Mouse (Mus musculus) limb, embryonic 13.5 days (tissue): ENCODE data around the gene Specc1. TPM values are rescaled to one million over a fixed set of nuclear protein-coding genes. Genes with fewer than 3 reads are reported as not detected.

Experiments
- ATAC-seq: fragments of 200-750 bp; cut with Nextera tagmentation; 2 replicates; pipeline ENCODE4 v1.8.0; 2017; ENCODE audit warnings: low read depth, moderate number of reproducible peaks, moderate TSS enrichment; ENCODE audit not compliant: low FRiP score
- H3K27ac ChIP-seq: fragments of 300-500 bp; sonication (generic); 2 replicates; pipeline ENCODE4 v1.5.1; 2015; ENCODE audit warnings: inconsistent platforms, mild to moderate bottlenecking, moderate library complexity
- H3K27me3 ChIP-seq: fragments of 300-500 bp; sonication (generic); 2 replicates; pipeline ENCODE4 v1.6.1; 2015; ENCODE audit warnings: mild to moderate bottlenecking, inconsistent platforms
- H3K36me3 ChIP-seq: fragments of 300-500 bp; sonication (generic); 2 replicates; pipeline ENCODE4 v1.6.1; 2015; ENCODE audit warnings: inconsistent platforms, mild to moderate bottlenecking, moderate library complexity
- H3K4me1 ChIP-seq: fragments of 300-500 bp; sonication (generic); 2 replicates; pipeline ENCODE4 v1.6.1; 2015; ENCODE audit warnings: inconsistent platforms
- H3K4me2 ChIP-seq: fragments of 300-500 bp; sonication (generic); replicated peaks from 2 replicates; pipeline ENCODE4 v1.6.1; 2015; ENCODE audit warnings: inconsistent platforms, mild to moderate bottlenecking, moderate library complexity
- H3K4me3 ChIP-seq: fragments of 300-500 bp; sonication (generic); 2 replicates; pipeline ENCODE4 v1.5.1; 2015; ENCODE audit warnings: moderate library complexity, mild to moderate bottlenecking, inconsistent platforms
- H3K9ac ChIP-seq: fragments of 300-500 bp; sonication (generic); 2 replicates; pipeline ENCODE4 v1.6.1; 2015; ENCODE audit warnings: mild to moderate bottlenecking, inconsistent platforms
- H3K9me3 ChIP-seq: fragments of 300-500 bp; sonication (generic); 2 replicates; pipeline ENCODE4 v1.6.1; 2016; ENCODE audit warnings: inconsistent platforms
- WGBS: fragments of 180-500 bp; shearing (Covaris S2); methylation state at CpG from one replicate; pipeline ENCODE4 v1.1.7; 2015; 5-methylcytosine and 5-hydroxymethylcytosine counted together
- polyA plus RNA-seq: library from polyadenylated mRNA; unstranded; fragments of >200 nt; fragmentation: Nextera tagmentation; extraction: Ambion mirVana; gene quantifications from 2 replicates; pipeline ENCODE4 v1.2.1, GENCODE M21; 2015

Gene Specc1
- polyA plus RNA-seq, 1 experiment from 2014 or later, result 12.3 TPM

DNA sequence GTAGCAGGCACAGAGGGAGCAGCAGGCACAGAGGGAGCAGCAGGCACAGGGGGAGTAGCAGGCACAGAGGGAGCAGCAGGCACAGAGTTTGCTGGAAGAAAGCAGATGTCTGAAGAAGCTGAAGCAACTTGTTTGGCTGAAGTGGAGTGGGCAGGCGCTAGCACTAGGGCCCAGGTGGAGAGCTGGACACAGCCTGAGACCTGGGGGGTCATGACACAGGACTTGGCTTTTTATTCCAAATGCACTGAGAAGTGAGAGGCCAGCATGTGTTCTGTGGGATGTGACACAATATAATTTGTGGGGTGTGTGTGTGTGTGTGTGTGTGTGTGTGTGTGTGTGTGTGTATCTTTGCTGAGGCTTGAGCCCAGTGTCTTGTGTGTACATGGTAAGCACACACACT, 64.3 kb downstream of the Specc1 start:
- ATAC-seq, result no peak

DNA sequence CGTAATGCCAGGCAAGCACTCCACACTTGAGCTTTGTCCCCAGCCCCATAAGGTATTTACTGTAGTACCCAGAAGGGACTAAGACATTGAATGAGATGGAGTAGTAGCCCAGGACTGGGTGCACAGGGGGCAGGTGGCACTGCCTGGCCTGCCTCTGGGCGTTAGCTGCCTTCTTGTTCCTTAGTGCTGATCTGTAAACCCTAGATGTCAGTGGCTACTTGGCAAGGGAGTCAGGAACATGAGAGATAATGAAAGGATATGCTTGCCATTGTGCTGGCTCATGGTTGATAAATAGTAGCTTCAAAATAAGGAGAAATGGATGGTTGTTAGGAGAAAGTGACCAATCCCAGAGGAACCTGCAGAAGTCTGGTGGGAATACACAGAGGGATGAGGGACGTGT, 65.5 kb downstream of the Specc1 start:
- no peaks in the 10 kb centered on the region for H3K27me3 ChIP-seq
- H3K27ac ChIP-seq, result no peak overlapping the region
- no peaks in the 10 kb centered on the region for H3K9me3 ChIP-seq
- H3K4me3 ChIP-seq, result no peak overlapping the region
- 88% methylated on average over 3 of the region's 3 CpGs for WGBS
- no peak overlapping the region for H3K4me2 ChIP-seq
- no peaks in the 10 kb centered on the region for H3K36me3 ChIP-seq
- H3K4me1 ChIP-seq, result peaks cover 18% of the 10 kb centered on the region
- H3K9ac ChIP-seq, result no peak overlapping the region
- ATAC-seq, result no peak

More for the DNA sequence above, 64.3 kb downstream of the Specc1 start:
- Histone ChIP-seq H3K9me3 (no peaks in the 10 kb centered on the region), H3K36me3 (no peaks in the 10 kb centered on the region), H3K4me1 (peaks cover 18% of the 10 kb centered on the region), H3K27me3 (no peaks in the 10 kb centered on the region), H3K4me3 (no peak overlapping the region), H3K4me2 (no peak overlapping the region), H3K9ac (no peak overlapping the region), H3K27ac (no peak overlapping the region)
- 94% methylated on average over 1 of the region's 1 CpGs for WGBS

DNA sequence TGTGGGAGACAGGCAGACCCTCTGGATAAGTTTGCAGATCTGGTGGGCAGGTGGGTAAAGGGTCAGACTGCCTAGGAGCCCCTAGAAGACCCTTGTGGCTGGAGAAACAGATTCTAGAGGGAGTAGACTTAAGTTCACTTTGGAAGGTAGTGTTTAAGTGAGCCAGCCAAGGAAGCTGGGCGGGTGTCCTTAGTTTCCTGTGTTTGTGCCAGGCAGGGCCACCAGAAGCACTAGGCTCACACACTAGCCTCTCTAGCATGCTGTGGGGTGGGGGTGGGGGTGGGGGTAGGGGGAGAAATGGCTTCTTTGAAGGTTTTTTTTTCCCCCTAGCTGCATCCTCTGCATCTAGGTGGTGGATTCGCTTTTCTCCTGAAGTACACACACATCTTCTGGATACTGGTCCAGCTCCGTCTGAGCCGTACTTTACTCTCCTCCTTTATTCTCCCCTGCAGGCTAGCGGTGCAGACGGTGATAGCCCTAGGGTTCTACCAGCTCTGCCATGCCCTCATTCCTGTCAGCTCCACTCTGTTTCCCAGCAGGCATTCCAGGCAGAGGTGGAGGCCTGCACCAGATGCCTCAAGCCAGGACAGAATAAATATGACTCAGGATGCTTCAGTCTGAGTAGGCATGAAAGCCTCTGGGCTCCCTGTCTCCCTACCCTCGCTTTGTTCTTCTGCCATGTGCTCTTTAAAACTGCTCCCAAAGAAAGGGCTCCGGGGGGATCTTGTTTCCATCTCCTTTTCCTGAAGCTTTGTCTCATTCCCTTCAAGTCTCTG, 66.3 kb downstream of the Specc1 start:
- Histone ChIP-seq H3K4me1 (peaks cover 18% of the 10 kb centered on the region), H3K27ac (no peak overlapping the region; the same call in 1 of the 2 replicates), H3K4me3 (no peak overlapping the region), H3K36me3 (no peaks in the 10 kb centered on the region), H3K27me3 (no peaks in the 10 kb centered on the region), H3K9me3 (no peaks in the 10 kb centered on the region), H3K4me2 (no peak overlapping the region), H3K9ac (no peak overlapping the region)
- WGBS, result 71% methylated on average over 8 of the region's 8 CpGs
- no peak for ATAC-seq

DNA sequence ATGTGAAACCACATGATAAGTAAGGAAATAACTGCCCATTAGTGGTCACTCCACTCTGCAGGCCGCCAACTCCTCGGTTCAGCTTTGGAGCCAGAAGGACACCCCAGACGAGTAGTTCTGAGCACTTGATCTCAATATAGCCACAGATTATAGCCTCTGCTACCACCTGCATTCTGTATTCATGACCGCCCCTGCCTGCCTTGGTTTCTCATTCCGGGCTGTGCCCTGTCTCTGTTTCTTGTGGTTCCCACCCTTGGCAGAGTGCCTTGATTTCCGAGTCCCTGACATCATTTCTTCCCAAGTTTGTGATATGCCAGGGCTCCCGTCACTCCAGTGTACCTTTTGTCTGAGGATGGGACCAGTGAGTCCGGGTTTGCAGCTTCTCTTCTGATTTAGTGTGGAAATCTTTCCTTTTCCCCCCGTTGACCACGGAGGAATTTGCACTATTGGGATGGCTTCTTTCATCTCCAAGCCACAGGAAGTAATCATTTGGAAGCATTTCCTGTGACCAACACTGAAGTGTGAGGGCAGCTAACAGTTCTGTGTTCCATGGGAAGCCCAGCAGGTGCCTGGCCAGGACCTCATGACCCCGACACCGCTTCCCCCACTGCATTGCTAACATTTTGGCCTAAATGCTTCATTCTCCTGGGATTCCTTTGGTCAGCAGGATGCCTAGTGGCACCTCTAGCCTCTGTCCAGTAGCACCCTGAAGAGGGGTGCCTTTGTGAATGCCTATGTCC, 67.1 kb downstream of the Specc1 start:
- no peak overlapping the region for H3K4me2 ChIP-seq
- no peak overlapping the region; the same call in 1 of the 2 replicates for H3K27ac ChIP-seq

DNA sequence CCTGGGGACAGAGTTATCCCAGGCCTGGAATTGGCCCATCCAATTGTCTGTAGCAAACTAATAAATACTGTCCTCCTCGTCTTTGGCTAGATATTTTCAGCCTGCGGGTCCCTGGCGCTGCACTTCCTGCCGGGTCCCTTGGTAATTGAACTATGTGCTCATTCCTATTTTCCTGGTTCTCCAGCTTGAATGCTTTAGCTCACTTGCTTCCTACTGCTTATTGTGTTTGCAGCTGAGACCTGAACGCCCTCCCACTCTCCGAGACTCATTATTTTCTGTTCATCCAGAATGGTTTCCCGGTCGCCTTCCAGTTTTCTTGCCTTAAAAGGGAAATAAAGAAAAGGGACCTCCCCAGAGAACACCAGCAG, 67.7 kb downstream of the Specc1 start:
- no peak overlapping the region for H3K4me2 ChIP-seq
- ATAC-seq, result no peak
- H3K9ac ChIP-seq, result no peak overlapping the region
- 56% methylated on average over 8 of the region's 8 CpGs for WGBS
- no peaks in the 10 kb centered on the region for H3K27me3 ChIP-seq
- no peaks in the 10 kb centered on the region for H3K9me3 ChIP-seq
- H3K36me3 ChIP-seq, result no peaks in the 10 kb centered on the region
- H3K27ac ChIP-seq, result no peak overlapping the region; the same call in 1 of the 2 replicates
- no peak overlapping the region for H3K4me3 ChIP-seq
- H3K4me1 ChIP-seq, result peaks cover 15% of the 10 kb centered on the region

More for the DNA sequence above, 67.1 kb downstream of the Specc1 start:
- no peak for ATAC-seq
- Histone ChIP-seq H3K27me3 (no peaks in the 10 kb centered on the region), H3K36me3 (no peaks in the 10 kb centered on the region), H3K4me3 (no peak overlapping the region), H3K9ac (no peak overlapping the region), H3K9me3 (no peaks in the 10 kb centered on the region), H3K4me1 (peaks cover 15% of the 10 kb centered on the region)
- WGBS, result 77% methylated on average over 12 of the region's 12 CpGs

DNA sequence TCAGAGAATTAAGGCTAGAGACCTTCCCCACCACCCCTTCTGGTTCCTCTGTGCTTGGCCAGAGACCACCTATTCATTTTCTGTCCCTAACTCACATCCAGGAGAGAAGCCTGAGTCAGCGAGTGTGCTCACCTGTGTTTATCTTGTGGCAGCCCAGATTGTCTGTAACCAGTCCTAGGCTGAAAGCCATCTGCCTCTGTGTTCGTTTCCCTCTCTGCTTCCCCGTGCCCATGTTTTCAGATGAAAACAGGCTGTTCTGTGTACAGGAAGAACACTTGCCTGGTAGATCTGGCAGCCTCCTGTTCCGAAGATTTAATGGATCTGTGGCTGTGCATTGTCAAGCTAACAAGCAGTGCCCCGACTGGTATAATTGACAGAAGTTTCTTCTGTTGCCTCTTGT, 68.4 kb downstream of the Specc1 start:
- Histone ChIP-seq H3K9me3 (no peaks in the 10 kb centered on the region), H3K36me3 (no peaks in the 10 kb centered on the region), H3K27ac (no peak overlapping the region), H3K27me3 (no peaks in the 10 kb centered on the region), H3K4me1 (peaks cover 15% of the 10 kb centered on the region), H3K9ac (no peak overlapping the region), H3K4me3 (no peak overlapping the region), H3K4me2 (no peak overlapping the region)
- no peak for ATAC-seq
- 56% methylated on average over 5 of the region's 5 CpGs for WGBS

DNA sequence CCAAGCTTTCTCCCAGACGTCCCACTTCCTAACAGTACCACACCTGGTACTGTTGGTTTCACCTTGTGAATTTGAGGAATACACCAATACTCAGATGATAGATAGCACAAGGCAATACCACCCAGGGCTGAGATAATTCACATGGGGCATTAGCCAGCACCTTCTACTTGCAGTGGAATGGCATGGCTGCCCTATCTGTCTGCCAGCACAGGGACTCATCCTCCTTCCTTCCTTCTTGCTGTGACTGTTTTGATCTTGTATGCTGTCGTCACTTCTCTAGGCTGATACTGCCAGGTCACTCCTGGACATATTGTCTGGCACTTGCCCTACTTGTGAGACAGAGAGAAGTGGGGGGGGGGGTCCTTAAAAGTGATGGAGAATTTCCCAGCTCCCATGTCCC, 69.2 kb downstream of the Specc1 start:
- no peak overlapping the region for H3K4me2 ChIP-seq
- 95% methylated on average over 2 of the region's 2 CpGs for WGBS
- H3K4me1 ChIP-seq, result peaks cover 15% of the 10 kb centered on the region
- H3K27me3 ChIP-seq, result no peaks in the 10 kb centered on the region
- H3K36me3 ChIP-seq, result no peaks in the 10 kb centered on the region
- ATAC-seq, result no peak
- no peak overlapping the region for H3K9ac ChIP-seq
- no peaks in the 10 kb centered on the region for H3K9me3 ChIP-seq
- no peak overlapping the region for H3K27ac ChIP-seq
- H3K4me3 ChIP-seq, result no peak overlapping the region

DNA sequence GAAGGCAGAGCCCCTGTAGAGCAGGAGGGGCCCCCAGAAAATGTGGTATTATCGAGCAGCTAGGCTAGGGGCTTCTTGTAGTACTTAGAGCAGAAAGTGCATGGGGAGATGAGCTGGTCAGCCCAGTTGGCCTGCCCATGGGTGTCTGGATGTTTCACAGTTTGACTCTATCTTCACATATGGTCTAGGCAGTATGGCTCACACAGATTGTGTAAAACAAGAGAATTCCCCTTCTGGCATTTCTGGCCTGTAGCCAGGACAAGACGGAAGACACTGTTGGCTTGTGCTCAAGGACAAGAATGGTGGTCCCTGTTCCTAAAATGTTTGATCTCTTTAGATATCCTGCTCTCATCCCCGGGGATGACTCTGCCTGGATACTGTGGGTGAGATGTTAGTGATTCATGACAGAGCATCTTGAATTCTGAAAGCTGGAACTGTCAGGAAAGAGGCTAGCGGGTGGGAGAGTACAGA, 69.8 kb downstream of the Specc1 start:
- WGBS, result 75% methylated on average over 4 of the region's 4 CpGs

DNA sequence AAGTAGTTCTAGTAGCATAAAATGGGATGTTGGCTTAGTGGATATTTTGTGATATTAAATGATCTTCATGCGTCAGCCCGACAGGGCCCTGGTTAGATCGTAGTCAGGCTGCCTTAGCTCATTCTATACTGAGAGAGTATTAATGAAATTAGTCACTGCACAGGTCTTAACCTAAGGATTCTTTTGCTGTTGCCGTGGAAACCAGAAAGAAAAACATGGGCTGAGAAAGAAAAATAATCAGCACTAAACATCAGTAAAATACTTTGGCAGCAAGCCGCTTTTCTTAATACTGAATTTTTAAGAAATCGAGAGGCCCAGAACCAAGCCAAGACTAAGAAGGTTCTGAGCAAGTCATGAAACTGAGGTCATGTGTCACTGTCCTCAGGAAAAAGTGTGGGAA, 70.7 kb downstream of the Specc1 start:
- no peak overlapping the region for H3K9ac ChIP-seq
- H3K27me3 ChIP-seq, result no peaks in the 10 kb centered on the region
- H3K27ac ChIP-seq, result no peak overlapping the region
- H3K4me3 ChIP-seq, result no peak overlapping the region
- WGBS, result 77% methylated on average over 6 of the region's 6 CpGs
- H3K36me3 ChIP-seq, result no peaks in the 10 kb centered on the region
- no peak for ATAC-seq
- H3K4me2 ChIP-seq, result no peak overlapping the region
- peaks cover 15% of the 10 kb centered on the region for H3K4me1 ChIP-seq
- no peaks in the 10 kb centered on the region for H3K9me3 ChIP-seq

More for the DNA sequence above, 69.8 kb downstream of the Specc1 start:
- Histone ChIP-seq H3K9me3 (no peaks in the 10 kb centered on the region), H3K9ac (no peak overlapping the region), H3K4me1 (peaks cover 15% of the 10 kb centered on the region), H3K27ac (no peak overlapping the region), H3K4me2 (no peak overlapping the region), H3K4me3 (no peak overlapping the region), H3K36me3 (no peaks in the 10 kb centered on the region), H3K27me3 (no peaks in the 10 kb centered on the region)
- no peak for ATAC-seq

DNA sequence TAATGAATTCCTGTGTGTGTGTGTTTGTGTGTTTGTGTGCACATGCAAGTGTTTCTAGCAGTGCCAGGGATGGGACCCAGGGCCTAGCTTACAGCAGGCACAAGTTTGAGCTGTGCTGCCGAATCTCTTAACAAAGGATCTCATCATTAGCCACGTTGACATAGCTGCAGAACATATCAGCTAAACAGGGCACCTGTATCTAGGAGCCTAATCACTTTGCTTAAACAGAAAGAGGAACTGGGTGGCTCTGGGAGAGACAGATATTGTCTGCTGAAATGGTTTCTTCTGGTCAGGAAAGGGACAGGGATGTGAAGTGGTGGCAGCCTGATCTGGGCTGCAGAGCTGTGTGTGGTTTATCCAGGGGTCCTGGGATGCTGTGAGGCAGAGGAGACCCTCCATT, 71.1 kb downstream of the Specc1 start:
- no peak overlapping the region for H3K4me2 ChIP-seq
- no peak overlapping the region for H3K27ac ChIP-seq
- no peaks in the 10 kb centered on the region for H3K27me3 ChIP-seq
- H3K4me1 ChIP-seq, result peaks cover 15% of the 10 kb centered on the region
- 68% methylated on average over 2 of the region's 2 CpGs for WGBS
- no peak overlapping the region for H3K9ac ChIP-seq
- no peaks in the 10 kb centered on the region for H3K36me3 ChIP-seq
- ATAC-seq, result no peak
- no peaks in the 10 kb centered on the region for H3K9me3 ChIP-seq
- H3K4me3 ChIP-seq, result no peak overlapping the region

DNA sequence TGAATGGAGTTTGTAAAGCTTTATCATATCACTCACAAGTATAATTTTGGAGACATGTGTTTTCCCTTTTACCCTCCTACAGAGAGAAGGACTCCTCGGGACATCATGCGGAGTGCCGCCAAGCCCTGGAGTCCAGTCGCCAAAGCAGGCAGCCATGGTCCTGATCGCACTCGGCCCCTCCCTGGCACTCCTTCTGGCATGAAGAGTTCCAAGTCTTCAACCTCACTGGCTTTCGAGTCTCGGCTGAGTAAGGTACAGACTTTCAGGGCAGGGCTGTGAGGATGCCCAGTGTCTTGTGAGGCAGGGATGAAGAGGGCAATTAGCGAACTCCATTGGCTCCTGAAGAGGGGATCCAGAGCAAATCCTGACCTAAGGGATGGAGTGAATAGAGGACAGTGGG, 72.6 kb downstream of the Specc1 start:
- Histone ChIP-seq H3K27me3 (no peaks in the 10 kb centered on the region), H3K9ac (no peak overlapping the region), H3K27ac (no peak overlapping the region), H3K4me2 (no peak overlapping the region), H3K9me3 (no peaks in the 10 kb centered on the region), H3K36me3 (no peaks in the 10 kb centered on the region), H3K4me3 (no peak overlapping the region), H3K4me1 (peaks cover 3% of the 10 kb centered on the region)
- 89% methylated on average over 9 of the region's 9 CpGs for WGBS
- no peak for ATAC-seq

DNA sequence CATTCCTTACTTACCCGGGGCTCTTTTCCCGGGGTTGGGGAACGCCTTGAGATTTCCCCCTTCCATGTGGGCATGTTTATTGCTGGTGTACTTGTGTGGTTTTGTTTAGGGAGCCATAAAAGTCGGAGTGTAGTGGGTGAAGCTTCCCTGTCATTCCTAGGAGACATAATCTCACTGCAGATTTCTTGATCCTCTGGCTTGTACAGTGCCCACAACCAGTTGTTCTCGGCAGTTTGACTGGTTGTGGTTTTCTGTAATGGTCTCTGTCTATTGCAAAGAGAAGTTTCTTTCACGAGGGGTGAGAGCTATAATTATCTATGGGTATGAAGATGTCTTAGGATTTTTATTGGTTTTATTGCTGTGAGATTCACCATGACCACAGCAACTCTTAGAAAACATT, 78.0 kb downstream of the Specc1 start:
- Histone ChIP-seq H3K4me3 (no peak overlapping the region), H3K9ac (no peak overlapping the region), H3K27me3 (no peaks in the 10 kb centered on the region), H3K9me3 (no peaks in the 10 kb centered on the region), H3K36me3 (no peaks in the 10 kb centered on the region), H3K27ac (no peak overlapping the region), H3K4me1 (no peaks in the 10 kb centered on the region), H3K4me2 (no peak overlapping the region)
- ATAC-seq, result no peak
- WGBS, result 43% methylated on average over 6 of the region's 6 CpGs
